Mouse (Mus musculus) A20 (cell line): ENCODE measurements at regions not wholly inside any gene's neighbourhood (a gene's known extent, or its start where the extent isn't known, plus 50 kb on each side); places are given as distances from the start of the nearest gene placed in this dataset.

Source experiments
- DNase-seq: peaks from one replicate; pipeline ENCODE4 v3.0.0-alpha.2; 2011; ENCODE audit warnings: low read depth, low spot score

DNA sequence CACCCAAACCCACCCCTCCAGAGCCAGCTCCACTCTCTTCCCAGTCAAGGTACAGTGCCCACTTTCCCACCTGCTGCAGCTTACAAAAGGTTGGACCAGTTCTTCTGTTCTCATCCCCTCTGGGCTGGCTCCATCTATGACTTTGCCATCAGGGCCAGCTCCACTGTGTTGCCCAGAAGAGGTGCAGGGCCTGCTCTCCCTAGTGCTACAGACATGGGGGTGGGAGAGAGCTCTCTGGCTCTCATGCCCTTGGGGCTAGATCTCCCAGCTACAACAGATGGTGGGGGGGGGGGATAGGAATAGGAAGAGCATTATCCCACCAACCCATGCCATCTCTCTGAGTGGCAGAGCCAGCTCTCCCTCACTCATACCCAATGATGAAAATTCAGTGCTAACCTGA lies 219.6 kb upstream of the G2e3 start:
- DNase-seq: no peak

DNA sequence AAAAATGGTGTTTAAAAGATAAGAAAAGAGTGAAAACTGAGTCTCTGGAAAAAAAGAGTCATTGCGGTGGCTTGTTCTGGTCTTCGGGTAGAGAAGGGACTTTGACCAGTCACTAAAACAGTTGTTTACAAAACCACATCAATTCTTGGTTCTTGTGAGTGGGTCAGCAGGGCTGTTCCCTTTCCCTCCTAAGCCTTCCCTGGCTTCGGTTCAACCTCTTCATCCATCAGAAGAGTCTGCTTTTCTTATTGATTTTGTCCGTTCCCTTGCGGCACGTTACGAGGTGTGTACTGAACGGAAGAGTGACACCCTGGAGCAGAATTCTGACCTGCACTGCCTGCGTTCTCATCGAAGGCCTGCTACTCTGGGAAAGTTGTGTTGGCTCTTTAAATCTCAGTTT lies 229.1 kb upstream of the G2e3 start:
- DNase-seq: no peak

DNA sequence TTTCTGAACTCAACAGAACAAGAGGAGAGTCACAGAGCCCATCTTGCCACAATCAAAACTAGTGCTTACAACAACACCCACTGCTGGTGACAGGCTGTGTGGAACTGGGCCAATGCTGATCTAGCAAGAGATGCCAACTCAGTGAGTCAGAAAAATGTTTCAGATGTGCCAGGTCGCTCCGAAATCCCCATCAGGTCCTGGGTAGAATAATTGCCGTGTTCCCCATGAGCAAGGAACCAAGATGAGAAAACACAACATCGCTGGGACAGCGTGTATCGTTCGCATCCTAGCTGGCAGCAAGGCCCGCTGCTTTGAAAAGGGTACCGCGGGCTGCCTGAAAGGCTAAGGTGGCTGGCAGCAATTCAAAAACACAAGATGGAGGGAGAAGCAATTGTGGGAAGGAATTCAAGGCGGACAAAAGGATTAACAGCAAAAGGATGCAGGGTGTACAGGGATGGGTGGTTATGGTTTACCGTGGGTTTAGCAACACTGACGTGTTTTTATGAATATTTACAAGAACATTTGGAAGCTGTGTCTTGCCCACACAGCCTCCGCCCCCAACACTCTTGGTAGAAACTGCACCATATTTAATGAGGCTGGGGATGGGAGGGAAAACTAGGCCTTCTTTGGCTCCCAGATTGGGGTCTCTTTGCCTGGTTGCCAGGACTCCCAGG lies 229.7 kb upstream of the G2e3 start:
- DNase-seq: no peak

DNA sequence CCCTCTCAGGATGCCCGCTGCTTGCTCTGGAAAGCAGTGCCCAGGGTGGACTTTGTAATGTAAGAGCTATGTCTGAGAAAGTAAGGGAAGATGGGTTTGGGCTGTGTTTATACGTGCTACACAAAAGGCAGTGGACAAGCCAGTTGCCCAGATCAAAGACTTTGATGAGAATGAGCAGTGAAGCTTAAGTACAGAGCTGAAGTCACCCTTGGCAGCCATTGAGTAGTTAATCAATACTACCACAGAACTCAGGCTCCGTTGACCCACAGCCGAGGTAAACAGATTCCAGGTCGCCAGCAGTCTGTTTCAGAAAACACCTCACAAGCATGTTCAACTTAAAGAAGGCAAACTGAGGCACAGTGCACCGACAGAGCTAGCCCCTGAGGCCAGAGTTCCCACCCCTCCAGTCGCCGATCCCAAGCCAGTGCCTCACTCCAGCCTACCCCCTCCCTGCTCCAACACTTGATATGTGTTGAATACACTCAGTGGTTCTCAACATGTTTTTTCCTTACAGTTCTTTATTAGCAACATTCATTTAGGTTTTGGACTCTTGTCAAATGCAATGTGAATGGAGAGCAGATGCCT lies 230.3 kb upstream of the G2e3 start:
- no peak for DNase-seq

DNA sequence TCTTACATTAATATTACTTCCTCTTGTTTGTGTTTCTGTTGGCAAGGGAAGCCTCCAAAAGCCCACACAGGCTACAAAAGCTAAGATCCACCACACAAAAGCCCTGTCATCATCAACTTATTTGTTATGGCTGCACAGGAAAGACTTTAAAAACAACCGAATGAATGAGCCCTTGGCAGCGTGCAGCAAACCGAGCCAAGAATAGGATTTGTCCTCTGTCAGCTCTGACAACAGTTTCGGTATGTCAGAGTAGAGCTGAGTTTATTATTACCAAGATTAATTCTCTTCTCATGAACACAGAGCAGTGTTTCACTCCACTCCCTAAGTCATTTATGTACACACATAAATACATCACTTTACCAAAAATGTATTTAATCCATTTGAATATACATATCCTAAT lies 236.1 kb upstream of the G2e3 start:
- no peak for DNase-seq

DNA sequence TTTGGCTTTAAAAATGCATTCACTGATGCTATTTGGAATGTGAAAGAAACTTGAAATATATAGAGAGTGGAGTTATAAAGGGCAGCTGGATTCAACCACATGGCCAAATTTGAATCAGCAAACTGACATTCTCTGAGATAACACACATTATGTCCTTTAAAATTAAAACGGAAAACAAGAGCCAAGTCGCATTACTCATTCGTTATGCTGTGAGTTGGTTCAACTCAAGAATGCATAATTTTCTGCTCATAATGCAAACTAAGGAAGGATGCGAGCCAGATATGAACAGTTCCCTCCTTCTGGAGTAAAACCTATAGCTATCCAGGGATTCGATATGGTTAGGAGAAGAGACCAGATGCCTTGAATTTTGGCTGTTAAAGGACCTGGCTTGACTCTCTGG lies 239.8 kb upstream of the G2e3 start:
- no peak for DNase-seq

DNA sequence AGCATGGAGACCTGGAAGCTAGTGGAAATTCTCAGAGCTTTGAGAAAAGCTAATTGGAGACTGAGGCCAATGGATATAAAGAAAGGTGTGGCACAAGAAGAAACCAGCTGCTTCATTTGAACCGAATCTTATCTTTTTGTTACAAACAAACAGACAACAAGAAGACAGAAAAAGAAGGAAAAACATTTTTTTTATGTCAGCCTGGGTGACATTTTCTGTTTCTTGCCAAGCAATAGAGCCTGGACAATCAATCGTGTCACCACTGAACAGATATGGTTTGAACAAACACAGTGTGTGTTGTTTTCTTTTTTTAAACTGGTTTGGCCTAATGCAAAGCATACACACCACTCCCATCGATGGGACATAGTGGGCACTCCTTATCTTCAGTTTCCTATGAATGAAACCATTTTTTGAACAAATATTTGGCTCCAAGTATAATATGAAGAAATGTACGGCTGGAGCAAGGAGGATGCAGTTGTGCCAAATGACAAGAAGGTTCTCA lies 244.3 kb upstream of the G2e3 start:
- DNase-seq: no peak

DNA sequence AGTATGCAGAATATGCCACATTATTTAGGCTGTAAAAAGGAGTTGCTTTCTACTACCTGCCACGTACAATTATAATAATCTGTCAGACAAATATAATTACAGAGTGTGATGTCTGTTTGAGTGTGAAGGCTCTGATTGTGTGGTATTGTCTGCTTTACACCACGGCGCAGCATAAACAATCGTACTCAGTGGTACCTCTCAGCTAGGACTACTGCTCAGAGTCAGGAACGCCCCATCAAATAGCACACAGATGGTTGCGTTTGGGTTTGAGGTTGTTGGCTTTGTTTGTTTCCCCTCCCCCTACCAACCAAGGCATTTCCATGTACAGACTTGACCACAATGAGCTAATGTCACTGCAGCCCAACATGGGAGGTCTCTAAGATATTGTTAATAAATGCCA lies 246.2 kb upstream of the G2e3 start:
- no peak for DNase-seq

DNA sequence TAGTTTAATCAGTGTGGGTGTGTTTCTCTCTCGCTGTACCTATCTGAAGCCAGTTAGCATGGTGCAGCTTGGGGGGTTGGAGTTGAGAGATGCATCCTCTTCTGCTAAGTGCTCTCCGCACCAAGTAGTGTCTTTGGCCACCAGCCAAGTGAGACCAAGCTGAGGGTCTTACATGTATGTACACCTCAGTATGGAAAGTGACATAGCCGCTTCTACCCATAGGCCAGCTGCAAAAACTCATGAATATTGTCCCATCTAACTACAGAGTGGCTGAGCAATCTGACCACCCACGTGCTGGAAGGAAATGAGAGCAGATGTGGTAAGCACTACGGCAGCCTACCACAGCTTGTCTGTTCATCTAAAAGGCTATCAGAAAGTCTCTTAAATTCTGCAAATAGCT lies 247.0 kb upstream of the G2e3 start:
- DNase-seq: no peak

DNA sequence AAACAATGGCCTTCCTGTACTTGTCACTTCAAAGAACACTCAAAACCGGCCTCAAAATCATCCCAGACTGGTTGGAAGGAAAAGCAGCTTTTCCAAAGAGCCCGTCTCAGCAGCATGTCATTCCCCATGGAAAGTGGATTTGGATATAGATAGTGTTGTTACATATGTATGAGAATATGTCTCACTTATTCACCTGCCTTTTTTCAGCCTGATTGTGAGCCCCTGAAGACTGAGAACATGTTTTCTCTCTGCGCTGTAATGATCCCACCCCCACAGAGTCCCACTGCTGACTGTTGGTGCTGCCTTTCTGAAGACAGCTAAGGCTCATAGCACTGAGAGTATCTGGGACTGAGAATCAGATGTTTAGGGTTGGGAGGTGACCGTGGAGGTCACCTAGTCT lies 251.9 kb upstream of the G2e3 start:
- DNase-seq: no peak

DNA sequence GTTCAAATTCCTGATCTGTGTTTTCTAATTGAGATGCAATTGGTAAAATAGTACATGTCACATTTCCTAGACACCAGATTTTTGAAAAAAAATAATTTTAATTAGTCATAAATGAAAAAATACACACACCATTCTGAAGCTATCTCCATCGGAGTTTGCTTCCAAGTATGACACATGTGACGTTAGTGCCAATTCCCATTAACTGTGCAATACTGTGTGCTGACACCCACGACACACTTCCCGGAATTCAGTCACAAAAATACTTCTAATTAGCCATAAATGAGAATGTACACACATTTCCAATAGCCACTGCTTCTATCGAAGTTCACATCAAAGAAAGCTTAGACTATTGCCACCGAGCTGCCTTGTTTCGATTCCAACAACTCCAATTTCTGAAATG lies 258.5 kb upstream of the G2e3 start:
- no peak for DNase-seq

DNA sequence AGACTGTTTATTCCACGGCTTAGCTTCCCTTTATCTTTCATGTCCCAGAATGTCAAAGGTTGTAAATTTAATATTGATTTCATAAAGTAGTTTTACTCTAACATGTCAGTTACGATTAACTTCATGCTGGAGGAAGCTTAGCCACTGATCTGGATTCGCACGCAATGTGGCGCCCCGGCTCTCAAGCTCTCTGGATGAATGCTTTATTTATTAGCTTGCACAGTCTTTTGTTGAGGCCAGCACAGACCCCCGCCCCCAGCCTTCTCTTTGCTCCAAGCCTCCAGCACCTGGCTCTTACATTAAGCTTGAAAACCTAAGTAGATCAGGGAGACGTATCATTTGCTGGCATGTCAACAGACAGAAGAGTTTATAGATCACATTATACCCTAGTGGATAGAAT lies 266.1 kb upstream of the G2e3 start:
- no peak for DNase-seq

DNA sequence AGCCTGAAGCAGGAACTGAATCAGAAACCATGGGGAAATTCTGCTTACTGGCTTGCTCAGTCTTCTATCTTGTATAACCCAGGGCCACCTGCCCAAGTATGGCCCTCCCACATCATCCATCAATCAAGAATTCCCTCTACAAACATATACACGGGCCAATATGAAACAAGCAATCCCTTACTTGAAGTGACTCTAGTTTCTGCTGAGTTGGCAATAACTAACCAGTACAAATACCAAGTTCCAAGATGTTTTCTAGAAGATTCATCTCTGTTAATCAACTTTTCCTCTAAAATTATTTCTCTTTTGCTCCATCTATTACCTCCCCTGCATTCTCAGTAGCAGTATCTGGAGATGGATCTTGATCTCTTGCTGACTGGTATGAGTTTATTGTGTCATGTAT lies 274.4 kb upstream of the G2e3 start:
- DNase-seq: no peak

DNA sequence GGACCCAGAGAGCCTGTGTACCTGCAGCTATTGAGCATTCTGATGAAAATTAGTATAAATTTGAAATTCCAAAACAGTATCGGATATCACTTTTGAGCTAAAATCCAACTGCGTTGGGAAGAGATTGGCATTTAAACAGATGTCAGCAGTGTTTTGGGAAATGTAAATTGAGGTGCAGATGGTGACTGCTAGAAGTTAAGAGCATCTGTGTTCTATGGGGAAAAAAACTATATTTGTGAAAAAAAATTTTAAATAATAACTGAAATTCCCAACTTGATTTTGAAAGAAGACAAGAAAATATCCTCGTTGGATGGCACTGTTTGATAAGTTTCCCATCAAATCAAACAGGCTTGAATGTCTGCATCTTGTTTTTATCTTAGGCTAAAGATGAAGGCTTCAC lies 286.9 kb upstream of the G2e3 start:
- DNase-seq: no peak

DNA sequence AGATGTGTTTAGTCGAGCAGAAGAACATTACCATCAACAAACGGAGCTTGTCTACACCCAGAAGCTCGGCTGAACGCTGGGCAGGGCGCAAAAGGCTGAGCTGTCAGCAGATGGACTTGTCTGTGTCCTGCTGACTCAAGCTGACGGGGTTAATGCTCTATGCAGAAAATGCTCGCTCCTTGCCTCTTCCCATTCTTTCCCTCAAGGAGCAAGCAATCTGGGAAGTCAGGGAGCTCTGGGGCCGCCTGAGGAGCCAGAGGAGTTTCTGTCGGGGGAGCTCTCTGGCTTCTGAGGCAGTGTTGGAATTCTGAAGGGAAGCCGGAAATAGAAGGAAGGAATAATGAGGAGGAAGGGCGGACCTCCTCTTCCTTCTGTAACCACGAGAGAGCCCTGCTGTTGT lies 289.3 kb upstream of the G2e3 start:
- DNase-seq: no peak

DNA sequence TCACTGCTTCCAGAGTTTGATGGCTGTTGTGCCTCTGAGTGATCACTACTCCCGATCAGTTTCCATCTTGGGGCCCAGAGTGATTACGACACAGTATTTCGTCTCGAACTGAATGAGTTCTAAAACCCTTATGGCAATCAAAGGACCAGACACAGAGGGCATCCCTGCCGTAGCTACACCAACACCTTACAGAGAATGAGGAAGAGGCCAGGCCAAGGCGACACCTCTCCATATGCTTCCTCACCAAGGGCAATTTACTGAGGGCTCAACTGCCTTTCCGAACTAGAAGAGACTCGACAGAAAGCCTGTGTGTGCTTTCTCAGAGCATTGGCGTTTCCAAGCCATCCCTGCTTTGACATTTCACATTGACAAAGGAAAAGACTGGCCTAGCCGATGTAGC lies 289.8 kb upstream of the G2e3 start:
- DNase-seq: no peak

DNA sequence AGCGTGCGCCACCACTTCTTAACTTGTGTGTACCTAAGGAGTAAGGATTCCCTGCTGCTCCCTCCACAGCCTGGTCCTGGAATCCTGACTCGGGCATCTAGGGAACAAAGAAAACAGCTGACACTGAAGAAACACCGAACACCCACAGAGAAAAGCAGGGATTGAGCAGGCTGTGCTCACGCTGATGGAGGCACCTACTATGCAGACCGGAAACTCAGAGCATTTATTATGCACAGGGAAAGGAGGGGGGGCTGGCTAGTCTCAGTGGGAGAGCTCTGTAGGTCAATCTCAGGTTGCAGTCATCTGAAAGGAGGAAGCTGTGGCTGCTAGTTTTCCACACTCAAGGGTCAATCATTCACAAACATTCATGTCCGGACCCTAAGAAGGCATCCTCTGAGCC lies 300.7 kb upstream of the G2e3 start:
- DNase-seq: no peak

DNA sequence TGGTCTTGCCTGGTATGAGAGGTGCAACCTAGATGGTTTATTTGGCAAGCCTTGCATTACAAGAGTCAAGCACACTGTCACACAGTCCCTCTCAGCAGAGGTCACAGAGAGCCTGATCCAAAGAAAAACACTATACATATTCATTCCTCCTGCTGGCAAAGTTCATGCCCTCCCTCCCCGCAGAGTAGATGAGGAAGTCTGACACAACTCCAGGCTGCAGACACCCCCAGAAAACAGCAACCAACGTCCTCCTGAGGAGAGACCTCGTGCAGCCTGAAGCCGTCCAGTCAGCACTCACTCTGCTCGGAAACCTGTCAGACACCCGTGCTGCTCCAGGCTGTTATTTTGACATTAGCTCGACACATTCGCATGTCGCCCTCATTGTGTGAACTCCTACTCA lies 302.4 kb upstream of the G2e3 start:
- no peak for DNase-seq

DNA sequence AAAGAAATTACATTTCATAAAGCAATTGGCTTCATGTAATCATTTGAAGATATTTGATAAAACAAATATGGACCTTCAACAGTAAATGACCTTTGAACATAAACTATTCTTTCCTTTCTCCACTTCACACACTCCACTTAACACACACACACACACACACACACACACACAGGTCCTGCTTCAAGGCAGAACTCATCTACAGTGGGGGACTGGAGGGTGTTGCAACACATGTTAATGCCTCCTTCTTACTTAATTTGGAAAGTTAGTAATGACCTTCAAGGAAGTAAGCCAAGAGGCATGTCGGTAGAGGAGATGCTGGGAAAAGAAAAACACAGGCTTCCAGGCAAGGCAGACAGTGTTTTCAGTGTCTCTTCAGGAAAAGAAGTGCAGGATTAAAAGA lies 302.8 kb upstream of the G2e3 start:
- no peak for DNase-seq

DNA sequence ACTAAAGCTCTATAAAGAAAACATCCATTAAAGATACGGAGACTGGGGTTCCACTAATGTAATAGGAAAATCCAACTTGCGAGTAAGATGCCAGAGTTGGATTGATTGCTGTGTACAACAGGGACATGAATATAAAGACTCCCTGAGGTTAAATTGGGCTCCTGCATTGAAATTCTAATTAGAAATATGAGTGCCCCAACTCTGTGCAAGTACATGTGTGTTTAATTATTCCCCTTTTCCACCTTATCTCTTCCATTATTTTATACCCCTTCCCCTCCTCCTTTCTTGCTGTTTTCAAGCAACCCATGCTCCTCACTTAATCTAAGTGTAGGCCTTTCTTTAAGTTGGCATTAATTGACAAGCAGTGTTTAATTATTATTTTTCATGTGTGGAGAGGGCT lies 315.7 kb upstream of the G2e3 start:
- no peak for DNase-seq

DNA sequence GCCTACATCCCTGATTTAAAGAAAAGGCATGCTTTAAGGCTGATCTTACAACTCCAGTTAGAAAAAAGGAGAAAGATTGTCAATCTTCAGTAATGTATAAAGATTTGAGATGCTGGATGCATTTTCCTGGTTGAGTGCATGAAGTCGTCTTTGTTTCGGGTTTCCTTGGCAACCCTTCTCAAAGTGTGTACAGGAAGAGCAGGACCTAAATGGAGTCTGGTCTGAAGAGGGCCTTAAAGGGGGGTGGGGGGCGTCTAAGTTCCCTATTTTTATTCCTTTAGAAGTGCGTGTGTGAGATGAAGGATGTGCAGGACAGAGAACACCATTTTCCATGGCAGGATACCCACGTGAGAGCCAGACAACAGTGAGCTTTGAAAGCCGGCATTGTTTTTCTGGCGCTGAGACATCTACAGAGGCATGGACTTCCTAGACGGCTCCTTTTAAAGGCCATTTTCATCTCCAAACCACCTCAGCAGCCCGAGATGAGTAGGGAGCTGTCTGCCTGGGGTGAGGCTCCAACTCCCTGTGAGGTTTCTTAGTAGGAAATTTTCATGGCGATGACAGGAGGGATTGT lies 319.2 kb upstream of the G2e3 start:
- DNase-seq: no peak

DNA sequence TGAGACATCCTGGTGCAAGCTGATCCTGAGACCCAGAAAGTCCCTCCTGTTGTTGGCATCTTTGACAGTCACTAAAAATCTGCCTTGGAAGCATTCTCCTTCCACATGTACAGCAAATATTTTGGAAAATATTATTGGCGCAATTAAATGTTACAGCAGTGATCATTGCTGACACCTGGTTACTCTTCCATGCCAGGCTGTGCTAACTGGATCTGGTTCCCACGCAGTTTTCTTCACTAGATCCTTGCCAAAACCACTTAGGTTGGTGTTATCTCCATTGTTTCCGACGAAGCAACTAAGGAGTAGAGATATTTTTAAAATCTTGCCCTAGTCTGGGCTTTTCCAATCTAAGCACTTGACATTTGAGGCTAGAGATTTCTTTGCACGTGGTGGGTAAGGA lies 321.8 kb upstream of the G2e3 start:
- DNase-seq: no peak

DNA sequence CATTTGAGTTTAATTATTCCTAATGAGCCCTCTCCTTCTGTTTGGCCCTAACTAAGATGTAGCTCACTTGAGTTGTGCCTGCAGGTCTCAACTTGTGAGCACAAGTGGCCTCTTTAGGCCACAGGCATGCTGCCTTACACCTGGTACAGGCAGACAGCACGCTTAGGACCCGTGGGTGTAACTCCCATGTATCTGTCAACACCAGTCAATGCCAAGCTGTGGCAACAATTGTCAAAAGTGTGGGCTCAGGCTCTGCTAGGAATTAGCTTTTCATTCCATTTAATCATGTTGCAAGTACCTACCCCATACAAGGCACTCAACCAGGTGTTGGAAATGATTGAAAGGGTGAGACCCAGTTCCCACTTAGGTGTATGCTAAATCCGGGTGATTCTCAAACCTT lies 322.3 kb upstream of the G2e3 start:
- DNase-seq: no peak
